Mouse (Mus musculus) kidney, embryonic 16.5 days (tissue): ENCODE data around the gene Mrc2. TPM values are rescaled to one million over a fixed set of nuclear protein-coding genes. Genes with fewer than 3 reads are reported as not detected.
A peak's percentile ranks its signal among the peaks of the same experiment; 100 is the strongest.

ENCODE experiments used
- ATAC-seq: fragments of 200-750 bp; cut with Nextera tagmentation; 2 replicates; pipeline ENCODE4 v1.8.0; 2017; ENCODE audit warnings: moderate TSS enrichment; ENCODE audit not compliant: low FRiP score, low TSS enrichment
- H3K27ac ChIP-seq: fragments of 300-500 bp; sonication (generic); 2 replicates; pipeline ENCODE4 v1.5.1; 2014; ENCODE audit warnings: low read length
- H3K27me3 ChIP-seq: fragments of 300-500 bp; sonication (generic); 2 replicates; pipeline ENCODE4 v1.6.1; 2014; ENCODE audit warnings: low read length, control low read depth, mixed read lengths; ENCODE audit not compliant: insufficient read depth
- H3K36me3 ChIP-seq: fragments of 300-500 bp; sonication (generic); 2 replicates; pipeline ENCODE4 v1.6.1; 2014; ENCODE audit warnings: low read length, control low read depth, mixed read lengths; ENCODE audit not compliant: insufficient read depth
- H3K4me1 ChIP-seq: fragments of 300-500 bp; sonication (generic); 2 replicates; pipeline ENCODE4 v1.6.1; 2014; ENCODE audit warnings: low read length, control low read depth, mixed read lengths; ENCODE audit not compliant: insufficient read depth
- H3K4me2 ChIP-seq: fragments of 300-500 bp; sonication (generic); replicated peaks from 2 replicates; pipeline ENCODE4 v1.6.1; 2014; ENCODE audit warnings: low read depth, low read length
- H3K4me3 ChIP-seq: fragments of 300-500 bp; sonication (generic); 2 replicates; pipeline ENCODE4 v1.5.1; 2014; ENCODE audit warnings: mild to moderate bottlenecking, low read length
- H3K9ac ChIP-seq: fragments of 300-500 bp; sonication (generic); replicated peaks from 2 replicates; pipeline ENCODE4 v1.6.1; 2014; ENCODE audit warnings: low read length
- H3K9me3 ChIP-seq: fragments of 300-500 bp; sonication (generic); 2 replicates; pipeline ENCODE4 v1.6.1; 2016; ENCODE audit warnings: low read length, control low read depth
- WGBS: fragments of 180-500 bp; shearing (Covaris S2); extraction: QIAGEN DNeasy Blood & Tissue Kit; methylation state at CpG from one replicate; pipeline ENCODE4 v1.1.7; 2014; 5-methylcytosine and 5-hydroxymethylcytosine counted together
- polyA plus RNA-seq: library from polyadenylated mRNA; unstranded; fragments of >200 nt; fragmentation: Nextera tagmentation; extraction: Ambion mirVana; gene quantifications from 2 replicates; pipeline ENCODE4 v1.2.1, GENCODE M21; 2015

Mrc2 gene
- polyA plus RNA-seq, 1 experiment from 2014 or later: 20.3 TPM

- Histone ChIP-seq H3K27ac (no peak overlapping the region), H3K9me3 (no peaks in the 10 kb centered on the region), H3K27me3 (no peaks in the 10 kb centered on the region), H3K4me3 (no peak overlapping the region), H3K36me3 (peaks cover 9% of the 10 kb centered on the region; the same call in 1 of the 2 replicates), H3K4me1 (no peaks in the 10 kb centered on the region), H3K9ac (no peak overlapping the region), H3K4me2 (no peak overlapping the region)
- 70% methylated on average over 12 of the region's 12 CpGs for WGBS
- no peak for ATAC-seq
Measured at GRCm38 (mm10) chr11:105338596-105339390, 46.4 kb downstream of the Mrc2 start.

DNA sequence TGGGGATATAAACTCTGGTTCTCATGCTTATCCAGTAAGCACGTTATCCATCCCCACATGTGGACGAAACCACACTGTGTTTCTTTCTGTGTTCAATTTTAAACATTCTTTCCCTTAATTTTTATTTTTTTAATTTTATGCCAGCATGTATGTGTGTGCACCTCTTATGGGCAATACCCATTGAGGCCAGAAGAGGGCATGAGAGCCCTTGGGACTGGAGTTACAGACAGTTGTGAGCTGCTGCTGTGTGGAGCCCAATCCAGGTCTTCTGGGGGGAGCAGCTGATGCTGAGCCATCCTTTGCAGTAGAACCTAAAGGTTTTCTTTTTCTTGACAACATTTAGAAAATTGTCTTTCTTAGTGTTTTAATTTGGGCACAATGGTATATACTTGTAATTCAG, 52.8 kb downstream of the Mrc2 start:
- H3K4me3 ChIP-seq: no peak overlapping the region
- H3K27me3 ChIP-seq: no peaks in the 10 kb centered on the region
- 82% methylated on average over 2 of the region's 2 CpGs for WGBS
- ATAC-seq: no peak
- no peak overlapping the region for H3K9ac ChIP-seq
- H3K9me3 ChIP-seq: no peaks in the 10 kb centered on the region
- H3K27ac ChIP-seq: no peak overlapping the region
- no peaks in the 10 kb centered on the region for H3K4me1 ChIP-seq
- no peak overlapping the region for H3K4me2 ChIP-seq
- H3K36me3 ChIP-seq: peaks cover 31% of the 10 kb centered on the region

DNA sequence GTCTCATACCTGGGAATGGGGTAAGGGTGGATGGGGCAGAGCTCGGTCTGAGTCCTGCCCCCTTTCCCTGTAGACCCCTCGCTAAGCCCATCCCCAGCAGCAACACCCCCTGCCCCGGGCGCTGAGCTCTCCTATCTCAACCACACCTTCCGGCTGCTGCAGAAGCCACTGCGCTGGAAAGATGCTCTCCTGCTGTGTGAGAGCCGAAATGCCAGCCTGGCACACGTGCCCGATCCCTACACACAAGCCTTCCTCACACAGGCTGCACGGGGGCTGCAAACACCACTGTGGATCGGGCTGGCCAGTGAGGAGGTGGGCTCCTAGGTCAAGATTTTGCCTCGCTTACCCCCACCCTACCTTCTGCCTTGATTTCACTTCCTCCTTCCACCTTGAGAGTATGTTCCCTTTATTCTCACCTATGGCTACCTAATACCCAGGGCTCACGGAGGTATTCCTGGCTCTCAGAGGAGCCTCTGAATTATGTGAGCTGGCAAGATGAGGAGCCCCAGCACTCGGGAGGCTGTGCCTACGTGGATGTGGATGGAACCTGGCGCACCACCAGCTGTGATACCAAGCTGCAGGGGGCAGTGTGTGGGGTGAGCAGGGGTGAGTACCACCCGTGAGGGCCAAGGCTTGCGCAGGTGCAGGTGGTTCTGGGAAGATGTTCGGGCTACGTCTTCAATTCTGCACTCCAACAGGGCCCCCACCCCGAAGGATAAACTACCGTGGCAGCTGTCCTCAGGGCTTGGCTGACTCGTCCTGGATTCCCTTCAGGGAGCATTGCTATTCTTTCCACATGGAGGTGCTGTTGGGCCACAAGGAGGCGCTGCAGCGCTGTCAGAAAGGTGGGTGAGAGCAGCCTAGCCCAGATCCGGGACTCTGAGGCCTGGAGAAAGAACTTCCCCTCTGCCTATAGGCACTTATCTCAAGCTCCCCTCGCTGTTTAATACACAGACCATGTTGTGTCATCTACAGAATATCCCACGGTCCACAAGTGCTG, 55.0 kb downstream of the Mrc2 start:
- H3K36me3 ChIP-seq: peaks cover 23% of the 10 kb centered on the region
- peaks cover 6% of the 10 kb centered on the region for H3K4me1 ChIP-seq
- WGBS: 64% methylated on average over 28 of the region's 28 CpGs
- no peak overlapping the region for H3K4me3 ChIP-seq
- ATAC-seq: peak; percentile 32
- H3K27ac ChIP-seq: no peak overlapping the region
- no peaks in the 10 kb centered on the region for H3K9me3 ChIP-seq
- H3K27me3 ChIP-seq: no peaks in the 10 kb centered on the region
- no peak overlapping the region for H3K9ac ChIP-seq
- H3K4me2 ChIP-seq: no peak overlapping the region

GRCm38 (mm10) chr11:105348495-105348982, 56.1 kb downstream of the Mrc2 start:
- no peak overlapping the region for H3K9ac ChIP-seq
- H3K4me1 ChIP-seq: peaks cover 17% of the 10 kb centered on the region
- no peak overlapping the region for H3K27ac ChIP-seq
- ATAC-seq: no peak
- H3K36me3 ChIP-seq: peaks cover 23% of the 10 kb centered on the region
- no peak overlapping the region for H3K4me2 ChIP-seq
- no peaks in the 10 kb centered on the region for H3K27me3 ChIP-seq
- no peaks in the 10 kb centered on the region for H3K9me3 ChIP-seq
- WGBS: 89% methylated on average over 9 of the region's 9 CpGs
- no peak overlapping the region for H3K4me3 ChIP-seq

GRCm38 (mm10) chr11:105349780-105350324, 57.4 kb downstream of the Mrc2 start:
- no peak overlapping the region for H3K9ac ChIP-seq
- no peak for ATAC-seq
- H3K4me1 ChIP-seq: peaks cover 19% of the 10 kb centered on the region
- no peaks in the 10 kb centered on the region for H3K27me3 ChIP-seq
- H3K36me3 ChIP-seq: peaks cover 23% of the 10 kb centered on the region
- WGBS: 89% methylated on average over 19 of the region's 19 CpGs
- H3K9me3 ChIP-seq: no peaks in the 10 kb centered on the region
- H3K4me2 ChIP-seq: no peak overlapping the region
- no peak overlapping the region for H3K27ac ChIP-seq
- no peak overlapping the region for H3K4me3 ChIP-seq

DNA sequence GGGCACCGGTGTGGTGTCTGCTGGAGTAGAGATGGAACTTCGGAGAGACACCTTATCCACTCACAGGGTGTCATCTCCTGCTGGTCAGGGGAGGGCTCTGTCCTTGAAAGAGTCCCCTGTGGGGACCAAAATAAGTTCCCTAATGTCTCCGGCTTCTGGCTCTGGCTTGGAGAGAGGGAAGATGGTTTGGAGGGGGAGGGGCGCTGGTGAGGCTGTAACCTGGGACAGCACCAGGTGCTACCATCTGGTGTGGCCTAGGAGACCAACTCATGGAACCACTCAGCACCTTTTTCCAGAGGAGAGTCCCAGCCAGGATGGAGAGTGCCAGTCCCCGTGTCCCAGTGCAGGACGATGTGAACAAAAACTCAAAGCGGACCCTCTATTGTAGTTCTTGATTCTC, 58.2 kb downstream of the Mrc2 start:
- no peak overlapping the region for H3K9ac ChIP-seq
- H3K4me2 ChIP-seq: no peak overlapping the region
- H3K36me3 ChIP-seq: peaks cover 17% of the 10 kb centered on the region
- peaks cover 19% of the 10 kb centered on the region for H3K4me1 ChIP-seq
- no peak overlapping the region for H3K27ac ChIP-seq
- ATAC-seq: no peak
- WGBS: 87% methylated on average over 7 of the region's 7 CpGs
- no peaks in the 10 kb centered on the region for H3K27me3 ChIP-seq
- no peak overlapping the region for H3K4me3 ChIP-seq
- H3K9me3 ChIP-seq: no peaks in the 10 kb centered on the region

DNA sequence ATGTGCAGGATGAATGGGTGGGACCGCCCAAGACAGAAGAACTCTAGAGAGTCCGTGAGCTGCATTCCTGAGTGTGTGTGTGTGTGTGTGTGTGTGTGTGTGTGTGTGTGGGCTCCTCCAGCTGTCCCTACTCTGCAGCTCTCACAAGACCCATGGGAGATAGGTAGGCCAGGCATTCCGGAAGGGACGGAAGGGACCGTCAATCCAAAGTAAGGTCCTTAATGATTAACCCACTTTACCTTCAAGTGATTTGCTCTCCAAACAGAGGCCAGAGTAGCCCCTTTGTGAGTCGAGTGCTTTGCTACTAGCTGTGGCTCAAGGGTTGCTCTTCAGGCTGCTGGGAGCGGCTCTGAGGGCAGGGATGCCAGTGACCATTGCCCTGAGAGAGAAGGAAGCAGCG, 59.7 kb downstream of the Mrc2 start:
- Histone ChIP-seq H3K4me1 (peaks cover 22% of the 10 kb centered on the region), H3K27me3 (no peaks in the 10 kb centered on the region), H3K4me3 (no peak overlapping the region), H3K27ac (peak overlapping the region; percentile 54; the same call in 1 of the 2 replicates), H3K4me2 (no peak overlapping the region), H3K36me3 (peaks cover 14% of the 10 kb centered on the region), H3K9me3 (no peaks in the 10 kb centered on the region), H3K9ac (no peak overlapping the region)
- WGBS: 55% methylated on average over 8 of the region's 8 CpGs
- peak; percentile 67 for ATAC-seq

- H3K36me3 ChIP-seq: peaks cover 14% of the 10 kb centered on the region
- H3K4me2 ChIP-seq: no peak overlapping the region
- no peaks in the 10 kb centered on the region for H3K27me3 ChIP-seq
- H3K4me3 ChIP-seq: no peak overlapping the region
- WGBS: 50% methylated on average over 9 of the region's 9 CpGs
- peaks cover 22% of the 10 kb centered on the region for H3K4me1 ChIP-seq
- peak overlapping the region; percentile 36; the same call in 1 of the 2 replicates for H3K9ac ChIP-seq
- ATAC-seq: no peak
- H3K27ac ChIP-seq: peak overlapping the region; percentile 54; the same call in 1 of the 2 replicates
- no peaks in the 10 kb centered on the region for H3K9me3 ChIP-seq
Measured at GRCm38 (mm10) chr11:105352954-105353890, 60.8 kb downstream of the Mrc2 start.

GRCm38 (mm10) chr11:105353891-105354280, 61.4 kb downstream of the Mrc2 start:
- Histone ChIP-seq H3K36me3 (peaks cover 10% of the 10 kb centered on the region), H3K9ac (no peak overlapping the region), H3K27ac (no peak overlapping the region), H3K4me3 (no peak overlapping the region), H3K4me1 (peaks cover 22% of the 10 kb centered on the region), H3K9me3 (no peaks in the 10 kb centered on the region), H3K4me2 (no peak overlapping the region), H3K27me3 (no peaks in the 10 kb centered on the region)
- no peak for ATAC-seq
- WGBS: 91% methylated on average over 4 of the region's 4 CpGs
